Mouse (Mus musculus) cerebellum, adult 2 months (tissue): ENCODE data around the gene Dand5. TPM values are rescaled to one million over a fixed set of nuclear protein-coding genes. Genes with fewer than 3 reads are reported as not detected.

ENCODE experiments used
- DNase-seq, 2 experiments: peaks; one replicate each; pipeline ENCODE4 v3.0.0; 2021
- H3K27ac ChIP-seq: fragments of 200-500 bp; 2 replicates; pipeline ENCODE4 v1.5.1; 2012; ENCODE audit warnings: low read length, control low read depth, inconsistent platforms; ENCODE audit not compliant: insufficient read depth
- H3K27me3 ChIP-seq: fragments of 200-500 bp; 2 replicates; pipeline ENCODE4 v1.6.1; 2012; ENCODE audit warnings: inconsistent platforms, mild to moderate bottlenecking, low read length, moderate library complexity; ENCODE audit not compliant: control insufficient read depth, insufficient read depth
- H3K4me1 ChIP-seq: fragments of 200-500 bp; 2 replicates; pipeline ENCODE4 v1.6.1; 2011; ENCODE audit warnings: low read length; ENCODE audit not compliant: control insufficient read depth, insufficient read depth
- H3K4me3 ChIP-seq: fragments of 200-500 bp; replicated peaks from 2 replicates; pipeline ENCODE3; 2011; ENCODE audit warnings: mild to moderate bottlenecking, low read depth, low read length, control low read depth; ENCODE audit not compliant: insufficient read depth
- CTCF ChIP-seq: fragments of 200-500 bp; IDR thresholded peaks from 2 replicates; pipeline ENCODE4 v1.5.1; 2011; ENCODE audit warnings: low read depth, mild to moderate bottlenecking, control low read depth, low read length, moderate library complexity, borderline replicate concordance; ENCODE audit not compliant: insufficient read depth
- POLR2A ChIP-seq: fragments of 200-500 bp; IDR thresholded peaks from 2 replicates; pipeline ENCODE4 v1.6.1; 2011; ENCODE audit warnings: low read length, control low read depth, borderline replicate concordance; ENCODE audit not compliant: insufficient read depth
- WGBS: fragments of 180-500 bp; shearing (Covaris S2); methylation state at CpG from one replicate; pipeline ENCODE4 v1.1.7; 2018; 5-methylcytosine and 5-hydroxymethylcytosine counted together
- polyA plus RNA-seq: library from polyadenylated mRNA; depleted of rRNA; stranded (reverse); fragments of >200 nt; gene quantifications from 2 replicates; pipeline ENCODE4 v1.2.3, GENCODE M21; 2012

The Dand5 gene
- polyA plus RNA-seq, 1 experiment = 16.2 TPM

DNA sequence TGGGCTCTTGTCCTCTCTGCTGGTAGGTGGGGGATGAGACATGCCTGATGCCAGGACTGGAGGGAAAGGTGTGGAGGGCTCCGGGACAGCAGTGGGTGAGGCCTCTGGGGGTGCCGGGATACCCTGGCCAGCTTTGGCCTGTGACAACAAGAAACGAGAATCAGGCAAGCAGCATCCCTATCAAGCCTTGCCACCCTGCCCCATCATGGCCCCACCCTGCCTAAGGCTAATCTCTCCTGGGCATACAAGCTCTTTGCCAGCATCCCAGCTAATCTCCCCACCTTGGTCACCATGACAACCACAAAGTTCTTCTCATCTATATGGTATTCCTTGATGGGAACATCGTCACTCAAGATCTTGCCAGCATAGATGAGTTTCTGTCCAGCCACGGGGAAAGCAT, 15.9 kb upstream of the Dand5 start:
- DNase-seq = no peak
- H3K27me3 ChIP-seq = no peaks in the 10 kb centered on the region
- H3K27ac ChIP-seq = no peak overlapping the region
- 74% methylated on average over 5 of the region's 5 CpGs for WGBS
- H3K4me3 ChIP-seq = no peak overlapping the region
- no peak for TF ChIP-seq POLR2A
- no peak for TF ChIP-seq CTCF
- H3K4me1 ChIP-seq = peaks cover 35% of the 10 kb centered on the region

DNA sequence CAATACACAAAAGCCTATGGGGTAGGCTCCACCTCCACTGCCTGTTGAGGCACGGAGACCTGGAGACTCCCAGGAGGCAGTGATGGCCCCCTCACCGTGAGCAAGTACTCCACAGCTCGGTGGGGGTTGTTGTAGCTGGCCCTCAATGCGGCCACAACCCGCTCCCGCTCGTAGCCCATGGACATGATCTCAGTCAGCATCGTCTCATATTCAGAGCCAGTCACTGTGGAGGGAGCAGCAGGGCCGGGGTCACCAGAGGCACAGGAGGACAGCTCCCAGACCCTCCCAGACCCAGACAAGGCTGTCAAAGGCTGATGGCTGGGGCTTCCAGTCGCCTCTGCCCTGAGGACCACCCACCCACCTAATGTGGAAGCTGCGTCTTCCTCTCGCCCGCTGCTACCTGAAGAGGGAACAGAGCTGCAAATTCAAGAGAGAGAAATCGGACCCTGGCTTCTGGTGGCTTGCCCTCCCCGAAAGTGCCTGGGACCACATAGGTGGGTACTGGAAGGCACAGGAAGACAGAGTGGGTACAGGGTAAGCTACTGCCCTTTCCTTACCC, 15.4 kb upstream of the Dand5 start:
- no peak overlapping the region for H3K4me3 ChIP-seq
- TF ChIP-seq POLR2A (no peak), CTCF (no peak)
- no peak overlapping the region for H3K27ac ChIP-seq
- no peak for DNase-seq
- no peaks in the 10 kb centered on the region for H3K27me3 ChIP-seq
- H3K4me1 ChIP-seq = peaks cover 35% of the 10 kb centered on the region
- 71% methylated on average over 15 of the region's 15 CpGs for WGBS

GRCm38 (mm10) chr8:84837149-84837911, 14.7 kb upstream of the Dand5 start:
- H3K4me1 ChIP-seq = peaks cover 35% of the 10 kb centered on the region
- TF ChIP-seq CTCF (no peak), POLR2A (no peak)
- peak overlapping the region; percentile 27; the same call in 1 of the 2 replicates for H3K27ac ChIP-seq
- H3K27me3 ChIP-seq = no peaks in the 10 kb centered on the region
- H3K4me3 ChIP-seq = no peak overlapping the region
- DNase-seq = peak; percentile 53 to 64
- WGBS = 25% methylated on average over 8 of the region's 8 CpGs

- Histone ChIP-seq H3K4me1 (peaks cover 35% of the 10 kb centered on the region), H3K27ac (peak overlapping the region; percentile 37), H3K27me3 (no peaks in the 10 kb centered on the region), H3K4me3 (no peak overlapping the region)
- DNase-seq = peak; percentile 87 to 88
- TF ChIP-seq POLR2A (no peak), CTCF (no peak)
- 8% methylated on average over 10 of the region's 10 CpGs for WGBS
Measured at GRCm38 (mm10) chr8:84834866-84835855, 12.5 kb upstream of the Dand5 start.

GRCm38 (mm10) chr8:84834002-84834865, 11.6 kb upstream of the Dand5 start:
- peak overlapping the region; percentile 37 for H3K27ac ChIP-seq

DNA sequence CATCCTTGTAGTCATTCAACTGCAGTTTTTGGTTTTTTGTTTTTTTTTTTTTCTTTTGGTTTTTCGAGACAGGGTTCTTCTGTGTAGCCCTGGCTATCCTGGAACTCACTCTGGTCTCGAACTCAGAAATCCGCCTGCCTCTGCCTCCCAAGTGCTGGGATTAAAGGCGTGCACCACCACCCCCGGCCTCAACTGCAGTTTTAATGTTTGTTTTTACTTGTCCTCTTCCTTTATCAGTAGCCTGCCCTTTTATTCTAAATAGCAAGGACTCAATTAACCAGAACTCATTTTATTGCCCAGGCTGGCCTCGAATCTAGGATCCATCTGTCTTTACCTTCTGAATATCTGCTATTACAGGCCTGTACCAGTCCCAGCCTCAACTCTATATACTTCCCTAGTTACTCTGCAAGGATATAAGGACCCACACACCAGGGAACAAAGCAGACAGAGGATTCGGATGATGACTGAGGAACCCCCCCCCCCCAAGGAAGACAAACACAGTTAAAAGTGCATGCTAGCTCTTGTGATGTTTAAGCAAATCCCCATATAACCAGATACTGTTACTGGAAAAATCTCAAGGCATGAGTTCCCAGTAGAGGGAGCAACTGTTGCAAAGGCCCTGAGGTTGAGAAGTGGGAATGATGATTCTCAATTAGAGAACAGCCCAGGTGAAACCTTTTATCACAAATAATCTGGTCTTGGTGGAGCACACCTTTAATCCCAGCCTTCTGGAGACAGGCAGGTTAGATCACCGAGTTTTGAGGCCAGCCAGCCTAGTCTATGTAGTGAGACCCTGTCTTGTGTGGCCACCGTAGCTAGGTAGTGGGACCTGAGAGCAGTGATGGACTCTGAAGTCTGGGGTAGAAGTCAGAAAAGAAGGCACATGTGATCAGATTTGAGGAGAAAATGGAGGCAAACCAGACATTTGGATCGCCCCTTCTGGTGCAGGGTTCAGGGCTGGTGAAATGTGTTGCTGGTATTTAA, 10.4 kb upstream of the Dand5 start:
- DNase-seq = no peak
- WGBS = 53% methylated on average over 10 of the region's 10 CpGs
- no peak for TF ChIP-seq POLR2A
- TF ChIP-seq CTCF = no peak
- Histone ChIP-seq H3K4me1 (peaks cover 33% of the 10 kb centered on the region), H3K27ac (peak overlapping the region; percentile 90; the same call in 1 of the 2 replicates), H3K4me3 (peak overlapping the region; percentile 66), H3K27me3 (no peaks in the 10 kb centered on the region)

More at GRCm38 (mm10) chr8:84834002-84834865, 11.6 kb upstream of the Dand5 start:
- Histone ChIP-seq H3K27me3 (no peaks in the 10 kb centered on the region), H3K4me3 (no peak overlapping the region), H3K4me1 (peaks cover 35% of the 10 kb centered on the region)
- WGBS = 27% methylated on average over 19 of the region's 19 CpGs
- peak; percentile 41 to 57 for DNase-seq
- TF ChIP-seq POLR2A (no peak), CTCF (no peak)
